Mouse (Mus musculus) megakaryocyte, embryonic 14.5 days (primary cell): ENCODE data around the gene Timp3.

Experiments
- FLI1 ChIP-seq: IDR thresholded peaks from 2 replicates; pipeline ENCODE4 v1.6.1; 2012; ENCODE audit warnings: low read length, inconsistent platforms, mixed read lengths
- GATA1 ChIP-seq: IDR thresholded peaks from 3 replicates; pipeline ENCODE4 v1.6.1; 2012; ENCODE audit warnings: mixed read lengths, low read length, inconsistent platforms, borderline replicate concordance

GRCm38 (mm10) chr10:86318552-86319140 lies 18.5 kb downstream of the Timp3 start:
- TF ChIP-seq GATA1 (no peak), FLI1 (no peak)
